Mouse (Mus musculus) neutrophil, adult 65 days (primary cell): ENCODE data around the gene Arid5a. TPM values are rescaled to one million over a fixed set of nuclear protein-coding genes. Genes with fewer than 3 reads are reported as not detected.

Source experiments
- total RNA-seq: library from RNA; stranded (reverse); gene quantifications from 2 replicates; pipeline ENCODE4 v1.2.4, GENCODE M21; 2023

Arid5a gene
- total RNA-seq, result 112 and 142 TPM in 2 replicates

GRCm38 (mm10) chr1:36307495-36308280, at the start of gene Arid5a:
Gene Arid5a, plus strand, starts transcription at chr1:36307733.

GRCm38 (mm10) chr1:36274455-36274854, 33.1 kb upstream of the Arid5a start, which contains the start of gene Neurl3:
Gene Neurl3, minus strand, starts transcription at chr1:36274679.

GRCm38 (mm10) chr1:36368969-36369645, 61.6 kb downstream of the Arid5a start, which contains the start of gene Kansl3:
Gene Kansl3, minus strand, starts transcription at chr1:36369181.

GRCm38 (mm10) chr1:36371934-36372845, 64.7 kb downstream of the Arid5a start, which contains the start of gene Fer1l5:
Gene Fer1l5, plus strand, starts transcription at chr1:36372291.

Other genes starting within 250 kb of the Arid5a start
- gene Hs6st1, start 239.3 kb upstream of the Arid5a start, total RNA-seq, result 11.6 and 15.7 TPM in 2 replicates
- 54.4 and 68.0 TPM in 2 replicates for gene Uggt1, start 63.0 kb upstream of the Arid5a start, total RNA-seq
- 306 and 308 TPM in 2 replicates for gene Neurl3, start 33.1 kb upstream of the Arid5a start, total RNA-seq
- gene Kansl3, start 61.4 kb downstream of the Arid5a start, total RNA-seq, result 46.4 and 58.4 TPM in 2 replicates
- gene Fer1l5, start 64.6 kb downstream of the Arid5a start, total RNA-seq, result not detected in 2 replicates
- gene Lman2l, start 137.5 kb downstream of the Arid5a start, total RNA-seq, result 31.8 and 42.1 TPM in 2 replicates
- gene Cnnm4, start 163.9 kb downstream of the Arid5a start, total RNA-seq, result 27.9 and 32.5 TPM in 2 replicates
- gene Cnnm3, start 204.1 kb downstream of the Arid5a start, total RNA-seq, result 30.7 and 40.0 TPM in 2 replicates
- 1.1 and 2.4 TPM in 2 replicates for gene Ankrd23, start 229.2 kb downstream of the Arid5a start, total RNA-seq
- gene Gm42417, start 231.7 kb downstream of the Arid5a start, total RNA-seq, result 3.4 TPM in 1 of 2 replicates, not detected in the other
- 6.4 and 6.7 TPM in 2 replicates for gene Ankrd39, start 239.7 kb downstream of the Arid5a start, total RNA-seq